Mouse (Mus musculus) megakaryocyte progenitor cell, adult 5-6 weeks (primary cell): ENCODE results near the gene Mslnl. TPM values are rescaled to one million over a fixed set of nuclear protein-coding genes. Genes with fewer than 3 reads are reported as not detected.
"Not testable (repeated sequence)": the region's sequence is repeated elsewhere in the genome, so short reads cannot be mapped to it uniquely, and the experiment has no call there.

Source experiments
- ATAC-seq: replicated peaks from 2 replicates; pipeline ENCODE4 v1.8.0; 2016; ENCODE audit warnings: mild to moderate bottlenecking, moderate TSS enrichment, inconsistent platforms; ENCODE audit not compliant: poor library complexity
- total RNA-seq, 2 experiments: library from RNA; stranded (forward) in 1 of 2; stranded (reverse) in 1 of 2; fragments of 157-497, 149-512 nt in 1 of 2; fragments of 200-1000 nt in 1 of 2; gene quantifications; 2 replicates each; pipeline versions ENCODE4 v1.2.3 to v1.2.4; 2015 to 2017

Mslnl gene
- total RNA-seq, 2 experiments from 2014 or later = not detected

DNA sequence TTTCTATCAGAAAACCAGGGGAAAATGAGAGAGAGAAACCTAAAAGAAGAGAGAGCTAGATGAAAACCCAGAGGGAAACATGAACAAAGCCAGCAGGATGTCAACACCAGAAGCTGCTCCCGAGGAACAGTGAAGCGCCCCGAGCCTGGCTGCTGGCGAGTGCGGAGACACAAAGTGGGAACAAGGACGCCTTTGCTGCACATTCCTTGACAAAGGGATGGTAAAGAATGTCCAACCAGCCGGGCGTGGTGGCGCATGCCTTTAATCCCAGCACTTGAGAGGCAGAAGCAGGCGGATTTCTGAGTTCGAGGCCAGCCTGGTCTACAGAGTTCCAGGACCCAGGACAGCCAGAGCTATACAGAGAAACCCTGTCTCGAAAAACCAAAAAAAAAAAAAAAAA lies 5.6 kb downstream of the Mslnl start:
- ATAC-seq = not testable (repeated sequence)

DNA sequence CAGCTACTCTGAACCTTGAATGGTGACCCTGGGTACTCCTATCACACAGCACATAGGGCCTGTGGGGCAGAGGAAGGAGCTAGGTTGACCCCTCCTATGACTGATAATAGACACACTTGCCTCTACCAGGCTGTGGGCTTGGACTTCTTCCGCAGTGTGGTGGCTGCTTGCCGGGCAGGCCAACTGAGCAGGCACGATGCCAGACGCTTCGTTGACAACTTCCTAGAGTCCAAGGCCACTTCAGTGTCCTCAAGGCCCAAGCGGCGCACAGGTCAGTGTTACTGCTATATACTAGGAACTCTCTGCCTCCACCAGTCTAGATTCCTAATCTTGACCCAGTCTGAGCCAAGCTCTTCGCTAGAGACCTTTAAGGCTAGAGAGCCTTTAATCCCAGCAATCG lies 8.0 kb downstream of the Mslnl start:
- ATAC-seq = no peak

DNA sequence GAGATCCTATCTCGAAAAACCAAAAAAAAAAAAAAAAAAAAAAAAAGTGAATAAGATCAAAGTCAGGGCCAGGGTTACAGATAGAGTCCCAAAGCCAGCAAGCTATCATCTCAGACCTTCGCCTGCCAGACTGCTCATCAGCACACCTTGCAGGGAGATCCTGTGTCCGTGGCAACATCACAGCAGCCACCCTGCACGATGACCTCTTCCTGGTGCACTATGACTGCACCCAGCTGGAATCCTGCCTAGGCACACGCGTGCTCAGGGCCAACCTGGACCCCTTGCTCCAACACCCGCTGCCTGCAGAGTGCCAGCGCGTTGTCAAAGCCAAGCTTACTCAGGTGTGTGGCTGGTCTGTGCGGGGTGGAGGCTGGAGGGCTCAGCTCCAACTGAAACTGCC lies 8.5 kb downstream of the Mslnl start:
- no peak for ATAC-seq

DNA sequence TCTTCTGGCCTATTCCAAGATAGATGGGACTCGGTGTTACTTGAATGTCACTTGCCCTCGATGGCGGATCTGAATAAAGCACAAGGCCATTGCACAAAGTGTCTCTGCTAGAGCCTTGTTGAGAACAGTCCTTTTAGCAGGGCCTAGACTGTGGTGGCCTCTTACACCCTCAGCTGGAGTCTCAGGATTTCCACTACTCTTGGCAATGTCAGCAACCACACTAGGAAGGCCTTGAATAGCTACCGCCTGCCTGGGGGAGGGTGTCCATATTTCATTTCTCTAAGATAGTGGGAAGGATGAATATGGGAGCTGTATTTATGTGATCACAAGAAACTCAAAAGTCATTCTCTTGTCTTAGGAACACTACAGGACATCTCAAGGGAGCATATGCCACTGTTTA lies 12.4 kb downstream of the Mslnl start:
- no peak for ATAC-seq

DNA sequence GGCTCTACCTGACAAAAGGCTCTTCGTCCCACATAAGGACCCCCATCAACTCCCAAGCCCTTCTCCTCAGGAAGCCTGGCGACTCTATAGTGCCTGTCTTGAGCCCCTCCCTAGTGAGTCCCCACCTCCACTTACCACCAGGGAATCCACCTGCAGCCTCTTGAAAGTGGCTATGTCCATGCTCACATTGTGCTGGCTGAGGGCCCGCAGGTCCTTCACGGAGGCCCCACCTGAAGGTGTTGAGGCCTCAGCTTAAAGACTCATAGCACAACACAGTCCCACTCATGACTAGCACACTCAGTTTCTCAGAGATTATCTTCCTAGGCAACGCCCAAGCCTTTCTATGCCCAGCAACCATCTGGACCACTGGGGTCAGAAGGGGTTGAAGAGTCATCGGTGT lies 13.5 kb downstream of the Mslnl start:
- no peak for ATAC-seq

DNA sequence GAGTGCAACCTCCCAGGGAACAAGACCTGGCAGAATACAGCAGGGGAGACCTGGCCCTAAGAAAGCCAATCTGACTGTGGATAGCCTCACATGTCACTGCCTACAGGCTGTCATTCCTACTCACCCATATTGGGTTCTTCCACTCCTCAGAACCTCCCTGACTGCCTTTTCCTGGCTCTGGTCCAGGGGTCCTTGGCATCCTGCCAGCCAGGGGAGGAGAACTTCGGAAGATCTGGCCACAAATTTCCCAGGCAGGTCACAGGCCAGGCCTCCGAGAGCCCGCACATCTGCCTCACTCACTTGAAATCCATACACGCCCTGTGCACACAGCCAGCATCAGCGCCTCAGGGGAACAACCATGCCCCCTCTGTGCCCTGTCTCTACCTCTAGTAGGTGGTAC lies 15.6 kb downstream of the Mslnl start:
- ATAC-seq = no peak

DNA sequence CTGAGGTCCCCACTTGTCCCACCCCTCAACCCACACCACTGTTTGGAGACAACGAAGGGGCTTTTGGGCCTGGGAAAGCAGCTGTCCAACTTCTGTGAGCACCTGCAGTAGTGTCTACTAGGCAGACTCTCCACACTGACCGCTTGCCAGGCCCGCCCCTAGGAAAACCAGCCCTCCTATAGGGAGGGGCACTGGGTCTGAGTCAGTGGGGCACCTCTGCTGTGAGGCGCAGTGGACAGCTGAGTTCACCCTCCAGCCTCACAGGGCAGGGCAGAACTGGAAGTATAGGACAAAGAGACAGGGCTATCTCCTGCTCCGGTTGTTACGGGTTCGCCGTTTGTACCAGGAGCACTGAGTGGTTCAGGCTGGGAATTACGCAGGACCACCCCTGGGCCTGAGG lies 18.4 kb downstream of the Mslnl start, which contains the start of gene Msln:
Gene Msln, minus strand, starts transcription at position 138 of the 400 bp plus-strand sequence.
- no peak for ATAC-seq

DNA sequence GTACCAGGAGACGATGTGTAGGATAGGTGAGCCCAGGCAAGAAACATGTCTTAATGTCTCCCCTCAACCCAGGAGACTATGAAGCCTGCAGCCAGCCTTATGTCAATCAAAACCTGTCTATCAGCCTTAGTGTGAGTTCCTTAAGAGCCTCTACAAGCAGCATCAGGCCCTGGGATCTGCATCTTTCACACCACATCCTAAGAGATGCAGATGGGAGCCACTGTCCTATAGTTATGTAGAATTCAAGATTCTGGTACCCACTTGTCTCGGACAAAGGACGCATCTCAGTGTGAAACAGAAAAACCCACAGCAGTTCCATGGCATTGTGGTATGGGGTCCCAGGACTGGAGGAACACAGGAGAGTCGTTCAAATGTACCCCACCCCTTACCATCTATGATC lies 19.2 kb downstream of the Mslnl start:
- ATAC-seq = no peak

DNA sequence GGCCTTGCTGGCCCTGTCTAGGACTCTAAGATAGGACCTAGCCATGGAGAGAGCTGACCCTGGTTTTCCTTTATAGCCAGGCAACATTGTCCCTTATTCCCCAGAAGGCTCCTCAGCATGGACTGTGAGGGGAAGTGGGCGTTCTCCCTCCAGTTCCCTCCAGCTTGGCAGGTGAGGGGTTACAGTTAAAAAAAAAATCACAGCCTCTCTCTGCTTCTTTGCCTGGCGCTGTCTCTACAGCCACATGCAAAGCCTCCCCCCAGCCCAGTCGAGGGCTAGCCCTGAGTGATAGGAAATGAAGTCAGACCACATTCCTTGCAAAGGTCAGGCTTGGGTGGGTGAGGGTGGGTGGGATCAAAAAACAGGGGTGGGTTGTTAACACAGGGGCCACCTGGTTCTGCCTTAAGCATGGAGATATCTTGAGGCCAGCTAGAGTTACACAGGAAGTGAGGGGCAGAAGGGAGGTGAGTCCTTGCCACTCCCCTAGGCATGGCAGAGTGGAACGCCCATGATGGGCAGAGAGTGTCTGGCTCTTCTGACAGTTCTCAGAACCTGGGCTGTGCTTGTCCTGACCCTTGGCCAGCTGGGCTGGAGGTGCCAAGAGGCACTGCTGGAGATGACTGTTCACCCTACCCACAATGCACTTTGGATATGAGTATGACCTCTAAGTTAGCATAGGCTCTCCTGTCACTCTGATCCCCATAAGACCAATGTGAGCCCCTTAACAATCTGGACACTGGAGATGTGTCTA lies 20.0 kb downstream of the Mslnl start:
- ATAC-seq = no peak

DNA sequence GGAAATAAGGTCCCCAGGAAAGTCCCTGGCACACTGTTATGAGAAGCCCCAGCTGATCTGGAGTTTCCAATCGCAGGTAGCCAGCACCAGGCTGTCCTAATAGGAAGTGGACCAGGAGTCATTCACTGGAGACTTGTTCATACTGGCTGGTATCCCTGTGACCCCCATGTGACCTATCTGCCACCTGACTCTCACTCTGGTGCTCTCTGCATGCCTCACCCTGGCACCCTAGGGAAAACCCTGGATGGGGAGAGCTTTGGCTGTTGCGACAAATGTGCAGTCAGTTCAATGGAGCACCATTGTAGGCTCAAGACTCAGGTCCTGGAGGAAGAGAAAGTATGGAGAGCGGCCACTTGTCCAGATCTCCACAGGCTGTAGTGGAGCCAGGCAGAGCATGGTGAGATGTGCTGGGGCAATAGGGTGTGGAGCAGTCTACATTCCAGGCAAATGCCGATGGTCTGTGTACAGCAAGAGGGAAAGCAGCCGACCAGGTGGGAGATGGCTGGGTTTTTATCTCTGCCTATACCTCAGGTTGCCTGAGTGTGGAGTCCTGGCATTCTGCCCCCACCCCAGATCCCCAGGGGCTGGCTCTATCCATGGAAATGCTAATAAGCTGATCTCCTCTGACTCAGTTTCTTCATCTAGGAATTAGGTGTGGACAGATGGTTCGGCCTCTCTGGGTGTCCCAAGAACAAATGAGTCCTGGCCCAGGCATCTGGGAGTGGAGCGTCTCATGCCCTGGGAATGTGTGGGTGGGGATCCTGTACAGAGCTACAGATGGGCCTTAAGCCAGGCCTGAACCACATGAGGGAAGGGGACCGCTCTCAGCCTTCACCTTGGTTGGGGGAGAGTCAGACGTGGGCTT lies 20.8 kb downstream of the Mslnl start:
- no peak for ATAC-seq

DNA sequence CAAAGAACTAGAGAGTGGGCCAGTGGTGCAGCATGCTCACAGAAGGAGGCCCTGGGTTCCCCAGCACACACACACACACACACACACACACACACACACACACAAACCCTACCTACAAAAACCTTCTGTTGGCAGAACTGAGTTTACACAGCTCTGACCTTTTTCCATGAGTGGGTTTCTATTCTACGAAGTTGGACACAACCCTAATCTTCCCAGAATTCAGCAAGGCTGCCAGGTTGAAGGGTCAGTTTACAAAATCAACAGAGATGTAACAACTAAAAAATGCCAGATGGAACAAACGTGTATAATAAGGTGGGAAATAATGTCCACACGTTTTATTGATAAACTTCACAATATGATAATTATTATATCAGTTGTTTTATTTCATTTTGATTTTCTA lies 21.8 kb downstream of the Mslnl start:
- ATAC-seq = no peak

DNA sequence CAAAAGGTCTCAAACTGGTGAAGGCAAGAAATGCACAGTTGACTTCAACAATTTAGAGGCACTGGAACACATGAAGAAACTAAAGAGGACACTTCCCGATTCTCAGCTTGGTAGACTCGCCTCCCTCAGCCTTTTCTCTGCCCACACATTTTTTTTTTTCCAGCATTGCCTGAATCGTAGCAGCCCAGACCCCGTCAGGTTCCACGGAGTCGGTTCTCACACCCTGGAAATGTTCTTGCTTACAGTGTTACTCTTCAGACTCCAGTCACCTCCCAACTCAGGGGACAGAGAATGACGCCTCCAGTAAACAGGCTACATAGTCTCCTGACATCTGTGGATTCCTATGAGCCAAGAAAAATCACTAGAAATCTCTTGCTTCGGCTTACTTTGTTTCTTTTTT lies 24.3 kb downstream of the Mslnl start:
- no peak for ATAC-seq

DNA sequence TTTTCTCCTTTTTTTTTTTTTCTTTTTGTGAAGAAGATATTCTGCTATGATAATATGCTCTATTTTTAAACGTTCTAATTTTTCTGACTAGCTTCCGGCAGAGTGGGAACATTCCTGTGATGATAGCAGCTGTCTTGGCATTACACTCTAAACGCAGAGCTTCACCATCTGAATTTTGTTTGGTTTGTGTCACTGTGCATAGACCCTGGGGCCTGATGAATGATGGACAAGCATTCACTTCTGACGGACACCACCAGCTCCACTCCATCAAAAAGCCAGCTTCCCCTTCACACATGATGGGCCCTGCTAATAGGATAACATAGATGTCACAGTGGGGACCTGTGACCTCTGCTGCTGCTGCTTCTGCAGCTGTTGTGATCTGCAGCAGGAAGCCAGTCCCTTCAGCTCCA lies 25.7 kb downstream of the Mslnl start:
- ATAC-seq = no peak

DNA sequence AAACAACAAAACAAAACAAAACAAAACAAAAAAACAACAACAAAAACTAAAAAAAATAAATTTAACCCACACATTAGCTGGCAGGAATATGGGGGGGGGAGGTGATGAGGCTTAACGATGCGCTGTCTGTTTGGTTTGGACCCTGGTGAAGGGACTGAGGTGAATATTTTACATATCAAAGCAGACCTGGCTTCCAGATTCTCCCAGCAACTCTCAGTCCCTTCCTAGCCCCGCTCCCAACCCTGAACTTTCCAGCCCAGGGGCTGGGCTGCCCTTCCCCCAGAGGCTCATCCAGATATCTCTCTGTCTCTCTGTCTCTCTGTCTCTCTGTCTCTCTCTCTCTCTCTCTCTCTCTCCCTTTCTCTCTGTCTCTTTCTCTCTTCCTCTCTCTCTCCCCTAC lies 26.7 kb downstream of the Mslnl start:
- ATAC-seq = no peak

DNA sequence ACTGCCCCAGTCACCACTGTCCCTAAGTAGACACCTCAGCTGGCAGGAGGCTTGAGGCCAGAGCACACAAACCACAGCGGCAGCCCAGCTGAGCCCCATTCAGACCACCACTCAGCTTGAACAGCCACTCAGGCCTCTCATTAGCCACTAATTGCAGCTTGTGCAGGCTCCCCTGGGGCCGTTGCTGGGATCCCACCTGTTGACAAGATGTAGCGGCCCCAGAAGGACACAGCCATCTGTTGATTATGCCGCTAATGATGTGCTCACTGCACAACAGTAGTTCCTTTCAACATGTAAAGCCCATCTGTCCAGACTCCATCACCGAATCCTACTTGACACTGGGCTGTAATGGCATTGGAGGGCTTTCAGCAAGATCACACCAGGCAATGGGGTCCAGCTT lies 30.0 kb downstream of the Mslnl start:
- no peak for ATAC-seq

DNA sequence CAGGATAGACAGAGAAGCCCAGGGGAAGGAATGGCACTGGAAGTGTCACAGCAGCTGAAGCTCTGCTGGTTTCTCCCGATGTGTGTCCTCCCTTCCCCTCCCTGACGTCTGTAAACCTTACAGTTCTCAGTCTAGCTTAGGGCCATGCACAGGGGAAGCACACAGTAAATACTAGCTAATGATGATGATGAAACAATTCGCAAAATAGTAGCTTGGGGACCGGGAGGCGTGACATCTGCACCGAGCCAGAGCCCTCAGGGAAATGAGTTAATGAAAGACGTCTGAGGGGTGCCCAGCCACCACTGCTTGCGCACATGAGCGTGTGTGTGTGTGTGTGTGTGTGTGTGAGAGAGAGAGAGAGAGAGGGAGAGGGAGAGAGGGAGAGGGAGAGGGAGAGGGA lies 33.5 kb downstream of the Mslnl start:
- ATAC-seq = no peak

DNA sequence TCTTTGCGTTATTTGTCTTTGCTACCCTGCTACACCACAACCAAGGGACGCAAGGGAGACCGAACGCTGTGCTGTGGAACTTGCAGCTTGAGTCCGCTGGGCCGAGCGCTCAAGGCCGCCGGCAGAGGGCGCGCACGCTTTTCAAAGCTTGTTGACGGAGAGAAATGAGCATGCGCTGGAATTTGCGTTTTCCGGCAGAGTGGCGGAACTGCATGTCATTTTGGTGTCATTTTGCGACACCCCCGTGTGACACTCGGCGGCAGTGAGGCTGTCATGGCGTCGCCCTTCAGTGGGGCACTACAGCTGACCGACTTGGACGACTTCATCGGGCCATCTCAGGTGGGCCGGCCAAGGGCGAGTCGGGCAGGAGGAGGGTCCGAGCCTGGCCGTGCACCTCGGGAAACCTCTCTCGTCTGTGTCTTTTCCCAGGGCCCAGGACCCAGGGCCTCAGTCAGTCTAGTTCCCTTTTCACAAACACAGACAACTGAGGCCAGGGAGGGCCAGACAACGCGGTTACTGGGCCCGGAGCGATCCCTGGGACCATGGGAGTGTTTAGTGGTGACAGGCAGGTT lies 37.8 kb downstream of the Mslnl start, which contains the start of gene Narfl:
Gene Narfl, plus strand, starts transcription at position 228 of the 572 bp plus-strand sequence.
- ATAC-seq = peak; percentile 99

DNA sequence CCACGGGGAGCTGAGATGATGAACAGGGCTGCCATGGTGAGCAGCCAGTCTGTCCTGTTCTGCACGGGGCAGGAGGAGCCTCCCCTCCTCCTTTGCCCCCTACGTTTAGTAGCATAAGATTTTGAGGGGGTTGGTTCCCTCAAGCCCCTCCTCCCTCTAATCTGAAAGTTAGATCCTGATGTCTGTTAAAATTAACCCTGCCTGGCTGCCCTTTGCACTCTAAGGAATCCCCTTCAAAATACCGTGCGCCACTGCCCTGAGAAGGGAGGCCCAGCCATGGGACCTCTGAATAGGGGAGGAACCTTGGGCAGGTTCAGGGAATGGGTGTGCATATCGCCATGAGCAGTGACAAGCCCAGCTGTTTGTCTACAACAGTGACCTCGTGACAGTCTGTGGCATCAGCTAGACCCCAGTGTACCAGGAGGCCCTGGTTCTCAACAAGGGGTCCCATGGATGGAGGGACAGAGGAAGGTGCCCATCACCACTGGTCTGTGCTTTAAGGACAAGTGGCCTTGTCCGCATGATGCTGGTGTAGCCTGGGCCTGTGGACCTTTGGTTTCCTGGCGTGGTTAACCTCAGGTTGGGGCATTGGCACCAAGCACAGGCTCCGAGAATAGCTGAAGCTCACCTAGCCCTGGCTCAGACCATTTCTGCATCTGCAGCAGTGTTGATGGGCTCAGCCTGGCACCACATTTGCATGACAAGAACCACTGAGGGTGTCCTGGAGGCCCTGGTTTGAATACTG lies 39.6 kb downstream of the Mslnl start:
- no peak for ATAC-seq

DNA sequence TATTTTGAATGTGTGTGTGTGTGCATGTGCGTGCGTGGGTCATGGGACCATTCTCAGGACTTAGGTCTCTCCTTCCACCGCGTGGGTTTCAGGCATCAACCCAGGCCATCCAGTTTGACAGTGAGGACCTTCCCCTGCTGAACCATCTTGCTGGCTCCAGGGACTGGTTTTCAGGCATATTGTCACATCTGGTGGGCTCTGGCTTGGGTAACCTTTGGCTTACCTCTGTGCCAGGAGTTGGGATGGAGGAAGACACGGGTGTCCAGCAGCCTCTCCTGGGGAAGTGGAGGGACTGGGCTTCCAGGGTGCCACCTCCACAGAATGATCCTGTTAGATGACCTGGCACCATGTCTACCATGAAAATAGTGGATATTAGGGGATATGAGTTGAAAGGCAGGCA lies 42.1 kb downstream of the Mslnl start:
- no peak for ATAC-seq

DNA sequence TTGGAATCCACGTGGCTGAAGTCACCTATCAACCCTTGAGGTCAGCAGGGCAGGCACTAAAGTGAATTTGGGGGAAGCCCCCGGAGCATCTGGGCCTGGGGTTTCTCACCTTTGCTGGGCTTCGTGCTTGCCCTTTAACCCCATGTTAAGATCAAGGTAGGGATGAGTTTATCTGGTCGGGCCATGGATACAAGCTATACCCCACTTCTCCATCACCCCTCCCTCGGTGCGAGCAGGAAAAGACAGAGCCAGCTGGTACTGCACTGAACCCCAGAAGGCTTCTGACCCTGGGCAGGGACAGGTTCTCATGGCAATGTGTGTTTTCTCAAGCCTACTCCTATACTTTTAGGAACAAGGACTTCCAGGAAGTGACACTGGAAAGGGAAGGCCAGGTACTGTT lies 45.5 kb downstream of the Mslnl start:
- ATAC-seq = no peak

DNA sequence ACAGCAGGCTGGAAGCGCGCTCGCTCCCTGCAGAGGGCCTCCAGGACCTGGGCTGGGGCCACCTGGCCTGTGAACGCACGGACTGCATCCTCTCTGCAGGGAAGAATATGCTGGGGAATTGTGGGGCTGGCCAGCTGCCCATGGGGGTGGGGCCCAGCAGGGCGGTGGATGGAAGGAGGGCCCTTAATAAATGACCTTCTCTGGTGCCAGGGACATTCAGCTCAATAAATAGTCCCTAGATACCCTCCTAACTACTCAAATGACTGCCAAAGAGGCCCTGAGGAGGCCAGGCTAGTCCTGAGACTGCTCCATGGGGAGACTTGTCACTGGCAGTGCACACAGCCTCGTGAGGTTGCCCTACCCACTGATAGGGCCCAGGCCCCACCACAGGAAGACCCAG lies 47.2 kb downstream of the Mslnl start:
- ATAC-seq = no peak
